Mouse (Mus musculus): ENCODE data around the gene Nfya. TPM values are rescaled to one million over a fixed set of nuclear protein-coding genes. Genes with fewer than 3 reads are reported as not detected.
"Not testable (repeated sequence)": the region's sequence is repeated elsewhere in the genome, so short reads cannot be mapped to it uniquely, and the experiment has no call there.

Gene Nfya
- total RNA-seq, 2 experiments from 2014 or later, result 31.5 to 33.3 TPM

DNA sequence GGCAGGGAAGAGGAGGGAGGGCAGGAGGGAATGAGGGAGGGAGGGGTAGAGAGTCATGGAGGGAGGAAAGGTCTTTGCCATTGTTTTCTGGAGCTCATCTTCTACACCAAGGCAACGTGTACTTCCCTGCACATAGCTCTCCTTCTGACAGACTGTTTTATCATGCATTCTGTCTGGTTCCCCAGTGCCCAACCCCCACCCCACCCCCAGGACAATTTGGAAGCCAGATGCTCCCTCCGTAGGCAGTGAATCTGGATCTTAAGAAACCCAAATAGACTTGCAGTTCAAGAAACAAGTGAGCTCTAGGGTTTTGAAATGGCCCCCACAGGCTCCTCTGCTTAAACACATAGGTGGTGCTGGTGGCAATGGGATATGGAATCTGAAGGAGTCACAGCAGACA, 51.8 kb downstream of the Nfya start:
- intact Hi-C loops (cut with DNase I), result no loop called here
- DNase-seq (ENCODE audit: low spot score in 2 of 2), result no peak

DNA sequence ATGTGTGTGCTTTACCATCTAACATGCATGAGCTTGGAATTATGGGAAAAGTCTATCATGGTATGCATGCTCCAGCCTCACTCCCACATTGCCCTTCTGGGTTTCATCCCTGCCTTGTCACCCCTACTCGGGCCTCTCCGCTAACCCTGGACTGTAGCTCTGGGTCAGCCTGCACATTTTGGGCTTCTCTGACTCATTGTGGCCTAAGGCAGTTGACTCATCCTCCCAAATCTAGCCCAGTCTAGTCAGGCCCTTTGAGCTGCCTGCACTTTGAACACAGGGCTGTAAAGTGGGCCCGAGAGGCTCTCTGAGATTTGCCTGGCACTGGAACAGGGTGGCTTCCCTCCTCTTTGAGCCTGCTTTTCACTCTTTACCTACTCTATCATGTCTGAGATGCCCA, 53.9 kb downstream of the Nfya start:
- DNase-seq (ENCODE audit: low spot score in 2 of 2), result no peak
- intact Hi-C loops (cut with DNase I), result no loop called here

DNA sequence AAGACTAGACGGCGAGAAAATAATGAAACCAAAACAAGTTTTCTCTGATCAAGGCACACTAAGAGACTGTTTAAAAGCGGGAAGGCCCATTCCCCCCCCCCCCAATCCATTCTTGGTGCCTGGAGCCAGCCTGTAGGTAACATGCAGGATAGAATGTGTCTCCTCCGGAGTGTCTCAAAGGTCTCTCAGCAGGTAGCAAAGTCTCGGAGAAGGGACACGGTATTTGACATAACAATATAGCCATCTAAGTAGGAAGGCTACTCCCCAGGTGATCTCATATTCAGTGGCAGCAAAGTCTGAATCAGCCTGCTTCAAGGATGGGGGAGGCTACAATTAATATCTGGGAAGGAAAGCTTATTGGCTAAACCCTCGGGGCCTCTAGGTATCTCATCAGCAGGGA, 56.7 kb downstream of the Nfya start:
- DNase-seq (ENCODE audit: low spot score in 2 of 2); intact Hi-C loops (cut with DNase I): not testable (repeated sequence)

GRCm38 (mm10) chr17:48350681-48351193, 59.0 kb downstream of the Nfya start:
- intact Hi-C loops (cut with DNase I), result no loop called here
- DNase-seq (ENCODE audit: low spot score in 2 of 2), result no peak

DNA sequence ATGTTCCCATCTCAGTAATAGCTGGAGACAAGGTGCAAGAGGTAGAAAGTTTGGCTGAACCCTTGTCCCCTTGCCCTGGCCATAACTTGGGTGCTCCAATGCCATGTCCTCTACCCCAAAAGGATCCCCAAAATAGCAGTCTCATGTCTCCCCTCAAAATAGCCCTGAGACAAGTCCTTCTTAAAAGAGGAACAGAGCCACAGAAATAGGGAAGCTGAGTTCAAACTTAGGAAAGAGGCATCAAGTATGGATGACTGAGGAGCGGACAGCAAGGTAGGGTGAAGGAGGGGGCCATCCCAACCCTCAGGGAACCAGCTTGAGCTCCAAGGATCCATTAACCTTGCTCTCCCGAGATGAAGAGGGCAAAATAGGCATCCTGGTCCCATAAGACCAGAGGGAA, 62.4 kb downstream of the Nfya start:
- DNase-seq (ENCODE audit: low spot score in 2 of 2), result no peak
- intact Hi-C loops (cut with DNase I), result no loop called here

GRCm38 (mm10) chr17:48346834-48347233, 62.9 kb downstream of the Nfya start:
- intact Hi-C loops (cut with DNase I), result no loop called here
- no peak for DNase-seq (ENCODE audit: low spot score in 2 of 2)

- no peak for DNase-seq (ENCODE audit: low spot score in 2 of 2)
- intact Hi-C loops (cut with DNase I), result no loop called here
Measured at GRCm38 (mm10) chr17:48346231-48346630, 63.5 kb downstream of the Nfya start, which contains the start of gene Trem2. Gene Trem2 (plus strand): TSS chr17:48346401.

DNA sequence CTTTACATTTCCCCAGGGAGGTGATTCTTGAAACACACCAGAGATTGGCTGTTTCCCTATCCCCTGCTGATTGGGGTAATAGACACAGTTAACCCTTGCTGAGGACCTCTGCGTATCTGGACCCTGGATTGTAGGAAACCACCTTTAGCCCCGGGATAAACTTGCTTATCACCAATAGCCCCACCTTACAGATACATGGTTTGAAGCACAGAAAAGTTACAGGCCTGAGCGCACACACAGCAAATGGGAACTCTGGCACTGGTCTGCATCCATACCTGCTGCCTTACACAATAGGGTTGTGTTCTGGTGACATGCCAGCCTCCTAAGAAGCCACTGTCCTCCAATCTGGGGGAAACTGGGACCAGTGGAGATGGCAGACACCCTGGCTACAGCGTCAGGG, 63.9 kb downstream of the Nfya start:
- DNase-seq (ENCODE audit: low spot score in 2 of 2), result no peak
- intact Hi-C loops (cut with DNase I), result no loop called here

DNA sequence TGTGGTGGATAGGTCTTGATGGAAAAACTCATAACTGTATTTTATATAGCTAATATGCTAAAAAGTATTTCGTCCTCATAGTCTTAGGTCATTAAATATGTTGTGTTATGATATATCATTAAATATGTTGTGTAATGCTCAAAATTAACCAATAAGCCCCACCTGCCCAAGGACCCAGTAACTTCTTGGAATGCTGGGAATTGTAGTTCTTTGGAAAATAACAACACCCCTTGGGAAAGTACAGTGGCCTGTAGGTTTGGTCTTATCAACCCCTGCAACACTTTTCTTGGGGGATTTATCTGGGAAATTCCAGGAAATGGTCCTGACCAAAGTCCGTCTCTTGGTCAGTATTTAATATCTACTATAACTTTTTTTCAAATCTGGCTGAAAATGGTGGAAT, 66.6 kb downstream of the Nfya start:
- no peak for DNase-seq (ENCODE audit: low spot score in 2 of 2)
- intact Hi-C loops (cut with DNase I), result no loop called here

DNA sequence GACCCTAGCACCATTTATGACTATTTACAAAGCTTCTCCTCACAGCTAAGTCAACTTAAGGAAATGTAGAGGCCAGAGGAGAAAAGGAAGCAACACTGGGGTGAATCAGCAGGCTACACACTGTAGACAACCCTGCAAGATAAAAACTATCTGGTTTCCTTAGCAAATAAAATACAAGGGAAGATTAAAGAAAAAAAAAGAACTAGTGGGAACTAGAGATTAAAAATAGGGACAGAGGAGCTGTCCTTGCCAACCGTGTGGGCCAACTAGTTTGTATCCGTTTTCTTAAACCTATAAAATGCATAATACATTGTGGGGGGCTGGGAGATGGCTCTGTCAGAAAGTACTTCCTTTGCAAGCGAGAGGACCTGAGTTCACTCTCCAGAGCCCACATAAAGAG, 67.8 kb downstream of the Nfya start:
- no peak for DNase-seq (ENCODE audit: low spot score in 2 of 2)
- intact Hi-C loops (cut with DNase I), result no loop called here

GRCm38 (mm10) chr17:48340267-48340666, 69.4 kb downstream of the Nfya start:
- intact Hi-C loops (cut with DNase I), result no loop called here
- DNase-seq (ENCODE audit: low spot score in 2 of 2), result no peak

Other genes with a start within 250 kb of the Nfya start
- not detected for gene A530064D06Rik, start 242.6 kb downstream of the Nfya start, total RNA-seq (2021)
- not detected for gene Trem1, start 177.1 kb downstream of the Nfya start, total RNA-seq (2021)
- gene Trem3, start 162.1 kb downstream of the Nfya start, total RNA-seq (2021), result under 1 TPM; 0.48 to 0.57 TPM
- gene Treml4, start 145.6 kb downstream of the Nfya start, total RNA-seq (2021), result not detected
- under 1 TPM; 0.46 to 0.47 TPM for gene Treml2, start 110.4 kb downstream of the Nfya start, total RNA-seq (2021)
- under 1 TPM; 0.08 to 0.11 TPM for gene B430306N03Rik, start 93.8 kb downstream of the Nfya start, total RNA-seq (2021)
- 10 to 100 TPM in 1 of 2 experiments, 1 to 10 TPM in 1; 8.5 to 10.3 TPM for gene Trem2, start 63.5 kb downstream of the Nfya start, total RNA-seq (2021)
- under 1 TPM in 1 of 2 experiments, not detected in 1; 0.44 TPM for gene Treml1, start 50.0 kb downstream of the Nfya start, total RNA-seq (2021)
- gene Oard1, start 108 bp upstream of the Nfya start, total RNA-seq (2021), result 1 to 10 TPM; 9.4 to 9.7 TPM
- gene Apobec2, start 23.0 kb upstream of the Nfya start, total RNA-seq (2021), result under 1 TPM in 1 of 2 experiments, not detected in 1; 0.32 TPM
- gene Tspo2, start 41.6 kb upstream of the Nfya start, total RNA-seq (2021), result under 1 TPM; 0.36 to 0.46 TPM
- under 1 TPM in 1 of 2 experiments, not detected in 1; 0.34 TPM for gene Unc5cl, start 45.0 kb upstream of the Nfya start, total RNA-seq (2021)